In genomic region chrX:136313303-136313702, GRCm38 (mm10) we compare ENCODE assay signal across 8 mouse cellular contexts. TPM values are rescaled to one million over a fixed set of nuclear protein-coding genes. Genes with fewer than 3 reads are reported as not detected.
A peak's percentile ranks its signal among the peaks of the same experiment; 100 is the strongest.
DNase-seq lines count a peak whose midpoint lies in the region; ATAC-seq and TF ChIP-seq lines count a peak whose summit lies in the region.
"Had no signal": no experiment of that assay in that cellular context is flagged by ENCODE, and none has a peak within 500 bp of the region (broad histone marks: within the 10 kb centered on the region; RNA-seq: fewer than 3 reads in every experiment).

No protein-coding gene starts in this region.

- no peak overlapping the region for H3K4me2 ChIP-seq in lung, postnatal 0 days (replicated peaks; ENCODE audit: low read depth, low read length)
- H3K4me2 ChIP-seq in forebrain, embryonic 12.5 days, result peak overlapping the region; percentile 29; the same call in 1 of the 2 replicates

- H3K4me1 ChIP-seq in lung, postnatal 0 days (ENCODE audit: insufficient read depth, low read depth, low read length), result no peaks in the 10 kb centered on the region
- H3K4me1 ChIP-seq in forebrain, embryonic 12.5 days, result peaks cover 5% of the 10 kb centered on the region; the same call in 1 of the 2 replicates

- 30% methylated on average over 4 of the region's 4 CpGs for WGBS in lung, postnatal 0 days
- 33% methylated on average over 4 of the region's 4 CpGs for WGBS in forebrain, embryonic 12.5 days

- TF ChIP-seq EP300 in lung, postnatal 0 days (IDR thresholded peaks at IDR 0.05), result no peak

- no peaks in the 10 kb centered on the region for H3K9me3 ChIP-seq in lung, postnatal 0 days (ENCODE audit: low read length)
- H3K9me3 ChIP-seq in forebrain, embryonic 12.5 days, result no peaks in the 10 kb centered on the region

- DNase-seq in lung, postnatal 14 days, result peak; percentile 0
- DNase-seq in lung, postnatal 0 days (ENCODE audit: low spot score), result no peak
- DNase-seq in left cerebral cortex, adult 2 months (ENCODE audit: extremely low spot score in 1 of 2, low spot score in 2 of 2), result peak; percentile 9 to 31
- peak; percentile 41 to 65 for DNase-seq in right cerebral cortex, postnatal 10 days (ENCODE audit: low spot score in 2 of 2)
- DNase-seq in spleen, postnatal 36 days (ENCODE audit: low spot score in 2 of 2), result no peak
- no peak for DNase-seq in testis, postnatal 10 days (ENCODE audit: low spot score)

- H3K36me3 ChIP-seq in lung, postnatal 0 days (ENCODE audit: insufficient read depth, low read length), result no peaks in the 10 kb centered on the region
- no peaks in the 10 kb centered on the region for H3K36me3 ChIP-seq in forebrain, embryonic 12.5 days (replicated peaks)

- H3K27ac ChIP-seq in lung, postnatal 0 days (ENCODE audit: low read length), result no peak overlapping the region
- no peak overlapping the region for H3K27ac ChIP-seq in forebrain, embryonic 12.5 days
- H3K27ac ChIP-seq in left cerebral cortex, adult 2 months, result no peak overlapping the region
- H3K27ac ChIP-seq: macrophage had no signal

- ATAC-seq in lung, postnatal 0 days, result no peak
- ATAC-seq in forebrain, embryonic 12.5 days (ENCODE audit: low FRiP score), result peak; percentile 83; the same call in 1 of the 2 replicates

- intact Hi-C loops in left cerebral cortex, adult 2 months (cut with DNase I), result loop anchor here (10.0 kb wide), 1 partner anchor 189 kb away; no protein-coding TSS in a partner anchor

- TF ChIP-seq CTCF in lung, postnatal 0 days (IDR thresholded peaks at IDR 0.05), result no peak
- no peak for TF ChIP-seq CTCF in left cerebral cortex, adult 2 months (IDR thresholded peaks at IDR 0.05)

- no peak overlapping the region for H3K4me3 ChIP-seq in lung, postnatal 0 days (ENCODE audit: low read depth, low read length)
- no peak overlapping the region for H3K4me3 ChIP-seq in forebrain, embryonic 12.5 days (replicated peaks)
- no peak overlapping the region for H3K4me3 ChIP-seq in left cerebral cortex, adult 2 months

- H3K9ac ChIP-seq in lung, postnatal 0 days (replicated peaks; ENCODE audit: low read depth), result no peak overlapping the region
- H3K9ac ChIP-seq in forebrain, embryonic 12.5 days, result no peak overlapping the region

- no peaks in the 10 kb centered on the region for H3K27me3 ChIP-seq in lung, postnatal 0 days (replicated peaks; ENCODE audit: insufficient read depth, low read length)
- 0 out of 2 replicates have a peak, but pooled peaks cover 2% of the 10 kb centered on the region for H3K27me3 ChIP-seq in forebrain, embryonic 12.5 days

RNA-seq across cellular contexts. Expression of gene Bex3, which starts 43.2 kb away (rescaled TPM):
- polyA plus RNA-seq in lung, postnatal 0 days (2015; fragmentation: Nextera tagmentation; extraction: Ambion mirVana), result 275 and 314 TPM in 2 replicates
- 632 and 641 TPM in 2 replicates for polyA plus RNA-seq in forebrain, embryonic 12.5 days (2016; fragmentation: Nextera tagmentation; extraction: Ambion mirVana)
- 100 to 1,000 TPM; 276 to 281 TPM for total RNA-seq in left cerebral cortex, adult 2 months (2021)

Comparison
In these comparisons a context has a peak if more than half of its experiments do, and no peak if none do; other contexts are left out.
1. DNase-seq: peak in lung, postnatal 14 days (single experiment), left cerebral cortex, adult 2 months (2 of 2) and right cerebral cortex, postnatal 10 days (2 of 2); none in lung, postnatal 0 days (single experiment), spleen, postnatal 36 days (0 of 2) and testis, postnatal 10 days (single experiment).